Comparison of ENCODE assay signal across 8 mouse cellular contexts in the genomic region with DNA sequence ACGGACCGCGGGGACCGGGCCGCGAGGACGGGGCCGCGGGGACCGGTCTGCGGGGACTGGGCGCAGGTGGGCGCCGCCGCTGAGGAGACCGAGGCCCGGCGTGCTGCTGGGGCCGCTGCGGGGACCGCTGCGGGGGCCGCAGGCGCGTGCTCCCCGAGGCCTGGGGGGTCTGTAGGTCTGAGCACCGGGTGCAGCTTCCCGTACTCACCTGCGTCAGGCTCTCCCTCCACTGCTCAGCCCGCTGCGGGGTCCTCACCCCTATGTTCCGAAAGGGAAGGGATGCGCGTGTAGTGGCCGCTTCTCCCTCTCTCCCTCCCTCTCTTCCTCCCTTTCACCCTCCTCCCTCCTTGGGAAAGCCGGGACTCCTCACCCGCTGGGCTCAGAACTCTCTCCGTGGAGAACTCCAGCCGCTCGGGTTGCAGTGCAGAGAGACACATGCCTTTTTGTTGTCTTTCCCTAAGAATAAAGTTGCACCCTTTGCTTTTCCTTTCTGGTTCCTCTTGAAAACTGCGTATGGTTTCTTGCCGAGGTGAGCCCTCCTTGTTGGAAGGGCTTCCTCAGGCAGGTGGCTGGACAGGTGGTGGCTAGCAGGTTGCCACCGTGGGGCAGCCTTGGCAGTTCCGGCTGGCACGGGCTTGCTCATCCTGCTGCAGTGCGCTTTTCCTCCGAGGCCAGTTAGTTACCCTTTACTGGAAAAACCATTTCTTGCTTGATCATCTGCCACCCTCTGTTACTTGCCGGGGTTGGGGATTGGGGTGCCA. TPM values are rescaled to one million over a fixed set of nuclear protein-coding genes. Genes with fewer than 3 reads are reported as not detected.
DNase-seq lines count a peak whose midpoint lies in the region; ATAC-seq and TF ChIP-seq lines count a peak whose summit lies in the region.

No protein-coding gene starts in this region.

- no peaks in the 10 kb centered on the region for H3K9me3 ChIP-seq in erythroblast, embryonic 14.5 days (ENCODE audit: control insufficient read depth, low read length)
- H3K9me3 ChIP-seq in hindbrain, embryonic 16.5 days (ENCODE audit: control insufficient read depth, low read length): no peaks in the 10 kb centered on the region
- H3K9me3 ChIP-seq in limb, embryonic 15.5 days: no peaks in the 10 kb centered on the region
- H3K9me3 ChIP-seq in neural tube, embryonic 12.5 days: no peaks in the 10 kb centered on the region

- H3K4me3 ChIP-seq in lung, adult 2 months (replicated peaks; ENCODE audit: extremely low read depth, low read depth, low read length): peak overlapping the region; percentile 91
- peak overlapping the region; percentile 93 for H3K4me3 ChIP-seq in erythroblast, embryonic 14.5 days (replicated peaks)
- H3K4me3 ChIP-seq in hindbrain, embryonic 16.5 days (ENCODE audit: low read length): peak overlapping the region; percentile 71
- peak overlapping the region; percentile 97 for H3K4me3 ChIP-seq in limb, embryonic 15.5 days
- H3K4me3 ChIP-seq in neural tube, embryonic 12.5 days: peak overlapping the region; percentile 97

- no peak for TF ChIP-seq POLR2A in lung, adult 2 months (IDR thresholded peaks at IDR 0.05; ENCODE audit: borderline replicate concordance, extremely low read depth, low read depth, low read length)

- peak overlapping the region; percentile 87 for H3K9ac ChIP-seq in hindbrain, embryonic 16.5 days (ENCODE audit: low read depth, low read length)
- H3K9ac ChIP-seq in limb, embryonic 15.5 days: peak overlapping the region; percentile 93
- H3K9ac ChIP-seq in neural tube, embryonic 12.5 days: peak overlapping the region; percentile 98

- H3K4me1 ChIP-seq in lung, adult 2 months (ENCODE audit: control insufficient read depth, insufficient read depth, low read length): peaks cover 20% of the 10 kb centered on the region
- peaks cover 39% of the 10 kb centered on the region for H3K4me1 ChIP-seq in erythroblast, embryonic 14.5 days (ENCODE audit: control insufficient read depth)
- H3K4me1 ChIP-seq in hindbrain, embryonic 16.5 days (ENCODE audit: control insufficient read depth, insufficient read depth, low read depth, low read length): peaks cover 22% of the 10 kb centered on the region
- peaks cover 19% of the 10 kb centered on the region for H3K4me1 ChIP-seq in limb, embryonic 15.5 days
- peaks cover 15% of the 10 kb centered on the region for H3K4me1 ChIP-seq in neural tube, embryonic 12.5 days

- under 1% methylated on average over 48 of the region's 48 CpGs for WGBS in lung, adult 2 months
- under 1% methylated on average over 20 of the region's 48 CpGs for WGBS in hindbrain, embryonic 16.5 days
- under 1% methylated on average over 41 of the region's 48 CpGs for WGBS in limb, embryonic 15.5 days
- under 1% methylated on average over 42 of the region's 48 CpGs for WGBS in neural tube, embryonic 12.5 days

- peak; percentile 63 for ATAC-seq in hindbrain, embryonic 16.5 days
- ATAC-seq in limb, embryonic 15.5 days (ENCODE audit: insufficient number of reproducible peaks, low FRiP score, low TSS enrichment, low read depth): peak; percentile 1; the same call in 1 of the 2 replicates
- peak; percentile 55 for ATAC-seq in neural tube, embryonic 12.5 days (ENCODE audit: low FRiP score, low read depth)

- H3K36me3 ChIP-seq in erythroblast, embryonic 14.5 days (ENCODE audit: control insufficient read depth): no peaks in the 10 kb centered on the region
- no peaks in the 10 kb centered on the region for H3K36me3 ChIP-seq in hindbrain, embryonic 16.5 days (ENCODE audit: control insufficient read depth, insufficient read depth, low read length)
- H3K36me3 ChIP-seq in limb, embryonic 15.5 days: no peaks in the 10 kb centered on the region
- H3K36me3 ChIP-seq in neural tube, embryonic 12.5 days: no peaks in the 10 kb centered on the region

- peaks cover 10% of the 10 kb centered on the region for H3K27me3 ChIP-seq in erythroblast, embryonic 14.5 days (ENCODE audit: control insufficient read depth)
- H3K27me3 ChIP-seq in hindbrain, embryonic 16.5 days (replicated peaks; ENCODE audit: control insufficient read depth, insufficient read depth, low read length): no peaks in the 10 kb centered on the region
- no peaks in the 10 kb centered on the region for H3K27me3 ChIP-seq in limb, embryonic 15.5 days
- no peaks in the 10 kb centered on the region for H3K27me3 ChIP-seq in neural tube, embryonic 12.5 days (replicated peaks)

- TF ChIP-seq CTCF in lung, adult 2 months (IDR thresholded peaks at IDR 0.05; ENCODE audit: insufficient read depth, low read length): no peak

- peak overlapping the region; percentile 71 for H3K27ac ChIP-seq in hindbrain, embryonic 16.5 days (ENCODE audit: low read depth, low read length)
- peak overlapping the region; percentile 78 for H3K27ac ChIP-seq in limb, embryonic 15.5 days
- H3K27ac ChIP-seq in neural tube, embryonic 12.5 days: peak overlapping the region; percentile 72

- DNase-seq in lung, adult 2 months: peak; percentile 52
- no peak for DNase-seq in lung, postnatal 14 days
- peak; percentile 97 for DNase-seq in brain, adult 2 months (ENCODE audit: low read depth, low spot score)
- peak; percentile 67 for DNase-seq in thymus, postnatal 4 days

- peak overlapping the region; percentile 95 for H3K4me2 ChIP-seq in hindbrain, embryonic 16.5 days (ENCODE audit: low read length)
- peak overlapping the region; percentile 75 for H3K4me2 ChIP-seq in limb, embryonic 15.5 days
- peak overlapping the region; percentile 93 for H3K4me2 ChIP-seq in neural tube, embryonic 12.5 days (replicated peaks)

RNA-seq across cellular contexts. Expression of gene Dgkd, which starts 0.7 kb away (rescaled TPM):
- 28.5 and 36.9 TPM in 2 replicates for polyA plus RNA-seq in lung, adult 2 months (2012; rRNA removed)
- 0.30 and 0.33 TPM in 2 replicates for polyA plus RNA-seq in erythroblast, embryonic 14.5 days (2012)
- 40.4 and 42.8 TPM in 2 replicates for polyA plus RNA-seq in hindbrain, embryonic 16.5 days (2015; fragmentation: Nextera tagmentation; extraction: Ambion mirVana)
- 24.4 and 25.2 TPM in 2 replicates for polyA plus RNA-seq in limb, embryonic 15.5 days (2015; fragmentation: Nextera tagmentation; extraction: Ambion mirVana)
- 36.4 and 36.6 TPM in 2 replicates for polyA plus RNA-seq in neural tube, embryonic 12.5 days (2016; fragmentation: Nextera tagmentation; extraction: Ambion mirVana)

RNA-seq across cellular contexts. Expression of gene Sag, which starts 50.3 kb away (rescaled TPM):
- polyA plus RNA-seq in lung, adult 2 months (2012; rRNA removed): 0.38 and 0.86 TPM in 2 replicates
- not detected in 2 replicates for polyA plus RNA-seq in erythroblast, embryonic 14.5 days (2012)
- polyA plus RNA-seq in hindbrain, embryonic 16.5 days (2015; fragmentation: Nextera tagmentation; extraction: Ambion mirVana): 1.7 TPM in 2 replicates
- 1.3 and 1.8 TPM in 2 replicates for polyA plus RNA-seq in limb, embryonic 15.5 days (2015; fragmentation: Nextera tagmentation; extraction: Ambion mirVana)
- polyA plus RNA-seq in neural tube, embryonic 12.5 days (2016; fragmentation: Nextera tagmentation; extraction: Ambion mirVana): 2.2 and 2.8 TPM in 2 replicates

Comparison
In these comparisons a context has a peak if more than half of its experiments do, and no peak if none do; other contexts are left out.
1. ATAC-seq: peak in every context shown above with its lines; median percentile 63 in hindbrain, embryonic 16.5 days; 55 in neural tube, embryonic 12.5 days; 1 in limb, embryonic 15.5 days.
2. RNA of gene Dgkd, which starts 0.7 kb away (polyA plus RNA-seq): 40.4 to 42.8 TPM in hindbrain, embryonic 16.5 days, 28.5 to 36.9 TPM in lung, adult 2 months, 36.4 to 36.6 TPM in neural tube, embryonic 12.5 days and 24.4 to 25.2 TPM in limb, embryonic 15.5 days; 0.30 to 0.33 TPM in erythroblast, embryonic 14.5 days; every median in the first group is over 10 times any median in the second.
3. Peak in every context shown above with its lines, with median percentiles within 50 percentile points of each other: H3K4me3 ChIP-seq, H3K27ac ChIP-seq, H3K4me2 ChIP-seq and H3K9ac ChIP-seq.